Mouse (Mus musculus) lung, adult 2 months (tissue): ENCODE measurements at regions not wholly inside any gene's neighbourhood (a gene's known extent, or its start where the extent isn't known, plus 50 kb on each side); places are given as distances from the start of the nearest gene placed in this dataset.

Experiments
- DNase-seq: peaks from one replicate; pipeline ENCODE4 v3.0.0; 2022
- H3K4me1 ChIP-seq: fragments of 200-500 bp; 2 replicates; pipeline ENCODE4 v1.6.1; 2011; ENCODE audit warnings: low read length; ENCODE audit not compliant: control insufficient read depth, insufficient read depth
- H3K4me3 ChIP-seq: fragments of 200-500 bp; replicated peaks from 2 replicates; pipeline ENCODE3; 2011; ENCODE audit warnings: low read depth, mild to moderate bottlenecking, control low read depth, low read length; ENCODE audit errors: extremely low read depth
- CTCF ChIP-seq: fragments of 200-500 bp; IDR thresholded peaks from 2 replicates; pipeline ENCODE4 v1.5.1; 2011; ENCODE audit warnings: mild to moderate bottlenecking, low read length, control low read depth; ENCODE audit not compliant: insufficient read depth
- POLR2A ChIP-seq: fragments of 200-500 bp; IDR thresholded peaks from 2 replicates; pipeline ENCODE4 v1.6.1; 2011; ENCODE audit warnings: low read depth, mild to moderate bottlenecking, control low read depth, low read length, borderline replicate concordance; ENCODE audit errors: extremely low read depth
- WGBS: fragments of 180-500 bp; shearing (Covaris S2); methylation state at CpG from one replicate; pipeline ENCODE4 v1.1.7; 2018; 5-methylcytosine and 5-hydroxymethylcytosine counted together

DNA sequence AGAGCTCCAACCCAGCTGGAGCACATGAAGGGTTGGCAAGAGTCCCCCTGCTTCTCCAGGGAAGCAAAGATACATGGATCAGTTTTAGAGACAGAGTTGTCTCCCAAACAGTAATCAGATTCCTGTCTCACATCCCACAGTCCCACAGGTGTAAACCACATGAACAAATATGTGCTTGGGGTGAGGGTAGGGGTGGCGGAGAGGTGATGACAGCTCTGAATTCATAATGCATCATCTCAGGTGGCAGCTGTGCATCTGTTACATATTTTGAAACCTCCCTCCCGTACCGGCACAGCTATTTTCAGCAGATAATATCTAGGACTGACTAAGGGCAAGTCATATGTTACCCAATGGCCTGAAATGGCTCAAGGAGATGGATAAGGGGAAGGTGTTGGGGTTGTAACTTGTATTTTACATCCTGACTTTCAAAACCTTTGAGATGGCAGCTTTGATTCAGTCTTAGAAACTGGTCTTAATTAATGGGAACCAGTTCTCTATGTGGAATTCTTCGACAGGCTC lies 579.2 kb upstream of the 2610301B20Rik start:
- Histone ChIP-seq H3K4me3 (no peak overlapping the region), H3K4me1 (no peaks in the 10 kb centered on the region)
- DNase-seq, result no peak
- TF ChIP-seq POLR2A (no peak), CTCF (no peak)
- 67% methylated on average over 4 of the region's 4 CpGs for WGBS

DNA sequence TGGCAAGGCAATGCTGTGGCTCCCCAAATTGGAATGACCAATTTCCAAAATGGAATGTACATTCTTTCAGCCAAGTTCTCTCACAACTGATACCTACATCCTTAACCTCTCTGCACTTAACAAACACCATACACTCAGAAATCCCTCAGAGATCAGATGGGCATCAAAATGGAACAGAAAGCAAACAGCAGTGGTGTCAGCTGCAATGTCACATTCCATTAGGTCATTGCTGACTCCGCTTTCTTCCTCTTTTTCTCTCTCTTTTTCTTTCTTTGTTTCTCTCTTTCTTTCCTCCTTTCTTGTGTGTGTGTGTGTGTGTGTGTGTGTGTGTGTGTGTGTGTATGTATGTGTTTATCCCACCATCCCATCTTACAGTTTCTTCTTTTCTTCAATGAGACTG lies 578.1 kb upstream of the 2610301B20Rik start:
- H3K4me1 ChIP-seq, result no peaks in the 10 kb centered on the region
- WGBS, result 93% methylated on average over 1 of the region's 1 CpGs
- TF ChIP-seq CTCF (no peak), POLR2A (no peak)
- no peak for DNase-seq
- H3K4me3 ChIP-seq, result no peak overlapping the region

DNA sequence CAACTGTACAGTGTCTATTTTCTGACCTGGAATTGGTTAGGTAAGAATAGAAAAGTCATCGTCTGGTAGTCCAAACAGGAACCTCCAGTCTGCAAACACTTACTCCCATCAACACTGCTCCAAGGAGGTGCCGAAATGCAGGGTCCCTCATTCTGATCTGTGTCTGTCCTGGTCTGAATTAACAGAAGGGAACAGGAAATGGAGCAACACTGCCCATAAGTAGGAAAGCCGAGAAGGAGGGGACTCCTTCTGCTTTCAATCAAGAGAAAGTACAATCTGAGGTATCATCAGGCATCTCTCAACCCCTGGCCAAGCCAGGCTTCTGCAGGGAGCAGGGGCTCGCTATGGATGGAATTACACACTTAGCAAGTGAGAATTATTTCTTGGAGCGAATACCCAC lies 562.4 kb upstream of the 2610301B20Rik start:
- H3K4me1 ChIP-seq, result no peaks in the 10 kb centered on the region
- WGBS, result 59% methylated on average over 5 of the region's 5 CpGs
- TF ChIP-seq CTCF (no peak), POLR2A (no peak)
- no peak for DNase-seq
- H3K4me3 ChIP-seq, result no peak overlapping the region

DNA sequence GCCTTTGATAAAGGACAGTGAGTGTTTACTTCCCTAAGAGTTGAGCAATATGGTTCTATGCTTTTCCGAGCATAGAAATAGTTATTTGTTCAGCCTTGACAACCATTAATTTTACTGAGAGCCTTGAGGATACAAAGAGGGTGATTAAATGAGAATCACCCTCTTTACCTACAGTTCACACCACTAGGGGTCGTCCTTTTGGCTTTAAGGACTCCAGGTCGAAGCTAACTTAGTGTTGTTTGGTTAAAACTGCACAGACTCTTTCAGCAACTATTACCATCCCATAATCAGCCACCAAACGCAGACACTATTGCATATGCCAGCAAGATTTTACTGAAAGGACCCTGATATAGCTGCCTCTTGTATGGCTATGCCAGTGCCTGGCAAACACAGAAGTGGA lies 559.2 kb upstream of the 2610301B20Rik start:
- DNase-seq, result no peak
- WGBS, result 54% methylated on average over 4 of the region's 4 CpGs
- Histone ChIP-seq H3K4me1 (no peaks in the 10 kb centered on the region), H3K4me3 (no peak overlapping the region)
- no peak for TF ChIP-seq CTCF
- no peak for TF ChIP-seq POLR2A

DNA sequence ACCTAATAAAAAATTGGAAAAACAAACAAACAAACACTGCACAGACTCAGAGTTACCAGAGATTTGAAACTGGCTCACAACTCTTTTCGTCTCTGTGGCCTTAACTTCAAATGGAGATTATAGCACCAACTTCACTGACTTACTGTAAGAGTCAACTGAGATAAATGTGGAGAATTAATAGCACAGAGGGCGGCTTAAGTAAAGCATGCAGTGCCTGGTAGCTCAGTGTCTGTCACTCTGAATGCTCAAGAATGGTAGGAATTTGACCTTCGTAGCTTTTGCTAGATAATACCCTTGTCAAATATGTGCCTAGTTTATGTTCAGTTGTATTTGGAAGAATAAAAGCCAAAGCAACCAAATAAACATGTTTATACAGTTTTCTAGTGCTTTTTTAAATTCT lies 558.4 kb upstream of the 2610301B20Rik start:
- H3K4me1 ChIP-seq, result no peaks in the 10 kb centered on the region
- TF ChIP-seq CTCF (no peak), POLR2A (no peak)
- no peak for DNase-seq
- no peak overlapping the region for H3K4me3 ChIP-seq
- 48% methylated on average over 3 of the region's 3 CpGs for WGBS

DNA sequence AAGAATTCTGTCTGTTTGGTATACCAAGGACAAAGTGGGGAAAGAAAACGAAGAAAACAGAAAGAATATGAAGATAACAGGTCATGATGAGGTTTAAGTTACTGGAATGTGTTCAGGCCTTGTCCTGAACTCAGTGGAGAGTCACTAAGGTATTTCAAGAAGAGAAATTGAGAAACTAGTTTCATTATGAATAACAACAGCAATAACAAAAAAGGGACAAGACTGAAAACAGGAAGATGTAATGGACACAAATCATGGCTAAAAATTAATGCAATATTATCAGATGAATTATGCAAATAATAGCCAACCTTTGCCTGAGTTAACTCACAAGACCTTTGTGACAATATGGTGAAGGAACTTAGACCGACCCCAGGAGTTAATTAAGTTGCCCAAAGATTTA lies 530.2 kb upstream of the 2610301B20Rik start:
- H3K4me1 ChIP-seq, result no peaks in the 10 kb centered on the region
- TF ChIP-seq POLR2A (no peak), CTCF (no peak)
- no peak overlapping the region for H3K4me3 ChIP-seq
- 55% methylated on average over 2 of the region's 2 CpGs for WGBS
- DNase-seq, result no peak

DNA sequence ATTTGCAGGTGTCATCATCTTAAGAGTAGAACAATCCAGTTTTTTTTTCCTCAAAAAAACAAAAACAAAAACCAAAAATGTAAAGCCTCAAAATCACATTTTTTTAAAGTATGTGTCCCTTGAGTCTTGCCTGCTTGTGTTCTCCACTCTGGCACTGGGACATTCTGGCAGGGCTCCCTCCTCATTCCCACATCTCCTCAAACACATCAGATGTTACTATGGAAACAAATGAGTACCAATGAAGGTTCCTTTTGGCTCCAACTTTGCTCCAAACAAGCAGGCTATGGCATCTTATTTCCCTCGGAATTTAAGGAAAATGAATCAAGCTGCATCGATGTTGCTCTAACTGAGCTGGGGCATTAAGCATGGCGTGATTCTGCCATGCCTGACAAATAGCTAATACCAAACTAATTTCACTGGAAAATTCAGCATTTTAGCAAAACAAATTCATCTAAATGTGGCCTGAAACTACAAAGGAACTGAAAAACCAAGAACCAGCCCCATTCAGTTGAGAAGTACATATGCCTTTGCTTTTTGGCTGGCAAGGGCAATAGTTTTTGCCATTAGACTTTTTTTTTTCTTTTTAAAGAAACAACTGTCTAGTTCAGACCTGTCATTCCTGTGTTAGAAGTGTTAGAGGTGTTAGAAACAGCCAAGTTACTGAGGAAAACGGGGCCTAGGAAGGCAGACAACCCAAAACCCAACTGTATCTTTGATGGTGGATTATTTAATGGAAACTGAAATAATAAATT lies 522.2 kb upstream of the 2610301B20Rik start:
- Histone ChIP-seq H3K4me3 (no peak overlapping the region), H3K4me1 (no peaks in the 10 kb centered on the region)
- no peak for TF ChIP-seq CTCF
- 62% methylated on average over 4 of the region's 4 CpGs for WGBS
- no peak for DNase-seq

DNA sequence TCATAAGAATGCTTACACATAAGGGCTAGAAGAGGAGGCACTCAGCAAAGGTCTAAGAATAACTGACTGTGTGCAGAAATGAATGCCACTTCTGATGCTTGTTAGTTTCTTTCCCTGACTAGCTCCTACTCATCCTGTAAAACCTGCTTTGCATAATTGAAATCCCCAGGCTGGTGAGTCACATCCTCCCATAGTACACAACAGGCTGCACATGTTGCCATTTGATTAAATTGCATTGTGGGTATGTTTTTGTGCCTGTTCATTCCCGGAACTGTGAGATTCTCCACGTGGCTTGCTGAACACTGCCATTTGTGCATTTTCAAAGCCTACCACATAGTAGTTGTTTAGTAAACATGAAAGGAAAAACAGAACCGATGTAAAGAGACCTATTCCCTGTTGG lies 516.7 kb upstream of the 2610301B20Rik start:
- no peak for DNase-seq
- 60% methylated on average over 3 of the region's 3 CpGs for WGBS
- no peak overlapping the region for H3K4me3 ChIP-seq
- no peak for TF ChIP-seq CTCF
- no peak for TF ChIP-seq POLR2A
- no peaks in the 10 kb centered on the region for H3K4me1 ChIP-seq

DNA sequence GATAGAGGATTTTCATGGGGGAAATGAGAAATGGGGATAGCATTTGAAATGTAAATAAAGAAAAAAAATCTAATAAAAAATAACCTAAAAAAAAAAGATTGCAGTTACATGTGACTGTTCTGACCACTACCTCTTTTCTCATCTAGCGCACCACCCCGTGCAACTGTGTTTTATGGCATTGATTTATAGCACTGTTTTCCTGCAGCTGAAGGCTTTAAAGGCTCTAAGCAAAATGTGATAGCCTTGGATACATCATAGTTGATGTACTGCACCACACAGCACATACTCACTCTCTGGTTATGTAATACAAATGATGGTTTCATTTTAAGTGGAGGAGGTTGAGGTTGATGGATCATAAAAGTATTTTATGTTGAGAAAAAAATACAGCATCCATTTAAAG lies 484.5 kb upstream of the 2610301B20Rik start:
- TF ChIP-seq CTCF (no peak), POLR2A (no peak)
- Histone ChIP-seq H3K4me3 (no peak overlapping the region), H3K4me1 (no peaks in the 10 kb centered on the region)
- DNase-seq, result no peak
- WGBS, result 73% methylated on average over 2 of the region's 2 CpGs

DNA sequence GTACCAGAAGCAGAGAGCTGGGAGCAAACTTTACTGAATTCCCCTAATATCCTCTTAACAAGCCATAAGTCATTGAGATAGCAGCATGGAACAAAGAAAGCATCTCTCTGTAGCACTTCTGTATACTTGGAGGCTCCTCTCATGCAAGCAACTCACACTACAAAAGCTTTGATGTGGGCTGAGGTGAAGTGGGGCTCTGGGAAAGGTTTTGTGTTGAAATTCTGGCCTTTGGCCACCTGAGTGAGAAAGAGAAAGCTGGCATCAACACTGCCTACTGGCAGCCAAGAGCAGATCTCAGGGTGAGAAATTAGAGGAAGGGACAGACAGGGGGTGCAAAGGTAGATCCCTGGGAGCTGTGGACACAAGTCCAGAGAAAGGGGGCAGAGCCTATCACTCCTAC lies 477.0 kb upstream of the 2610301B20Rik start:
- no peaks in the 10 kb centered on the region; the same call in 1 of the 2 replicates for H3K4me1 ChIP-seq
- DNase-seq, result peak; percentile 43
- no peak overlapping the region for H3K4me3 ChIP-seq
- TF ChIP-seq CTCF, result no peak
- TF ChIP-seq POLR2A, result no peak
